Mouse (Mus musculus) ovary, postnatal 14 days (tissue): Measurements from ENCODE around the gene G430095P16Rik.

Experiments
- DNase-seq: peaks from one replicate; pipeline ENCODE4 v3.0.0; 2022; ENCODE audit warnings: low spot score

G430095P16Rik gene

GRCm38 (mm10) chr8:84770100-84770953, 47.5 kb downstream of the G430095P16Rik start:
- no peak for DNase-seq

GRCm38 (mm10) chr8:84771000-84771687, 48.3 kb downstream of the G430095P16Rik start:
- DNase-seq, result no peak

GRCm38 (mm10) chr8:84771941-84772378, 49.2 kb downstream of the G430095P16Rik start:
- no peak for DNase-seq

GRCm38 (mm10) chr8:84772628-84773027, 49.8 kb downstream of the G430095P16Rik start:
- DNase-seq, result no peak

GRCm38 (mm10) chr8:84773304-84773703, 50.5 kb downstream of the G430095P16Rik start:
- no peak for DNase-seq

GRCm38 (mm10) chr8:84773833-84774232, 51.0 kb downstream of the G430095P16Rik start:
- DNase-seq, result peak; percentile 70

- DNase-seq, result peak; percentile 61
Observed at GRCm38 (mm10) chr8:84774473-84774911, 51.7 kb downstream of the G430095P16Rik start.

- DNase-seq, result no peak
Observed at GRCm38 (mm10) chr8:84775105-84775591, 52.3 kb downstream of the G430095P16Rik start.

- DNase-seq, result no peak
Observed at GRCm38 (mm10) chr8:84775621-84776113, 52.9 kb downstream of the G430095P16Rik start.
